ENCODE assay signal across 9 mouse cellular contexts in the genomic region with DNA sequence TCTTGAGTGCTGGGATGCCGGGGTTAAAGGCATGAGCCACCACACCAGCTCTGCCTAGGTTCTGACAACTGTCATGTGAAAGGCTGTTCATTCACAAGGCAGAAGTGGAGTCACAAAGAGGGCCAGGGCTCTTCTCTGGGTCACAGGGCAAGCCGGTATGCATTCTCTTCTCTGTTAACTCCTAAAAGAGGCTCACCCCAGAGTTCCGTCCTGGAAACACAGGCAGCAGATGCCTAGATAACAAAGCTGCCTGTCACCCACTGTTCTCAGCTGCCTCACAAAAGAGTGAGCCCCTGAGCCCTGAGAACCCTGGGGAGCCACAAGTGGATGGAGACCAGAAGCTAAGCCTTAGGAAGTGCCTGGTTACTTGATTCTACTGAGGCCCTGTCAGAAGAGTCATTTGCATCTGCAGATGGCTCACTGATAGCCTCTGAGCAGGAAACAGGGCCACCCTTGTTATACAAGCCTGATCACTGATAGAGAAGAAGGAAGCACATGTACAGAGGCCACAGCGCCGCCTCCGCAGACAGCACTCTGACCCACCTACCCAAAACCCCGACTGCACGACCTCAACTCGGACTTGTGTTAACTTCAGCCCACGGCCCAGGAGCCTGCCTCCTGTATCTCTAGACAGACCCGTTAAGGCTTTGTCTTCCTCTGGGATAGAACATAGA. TPM values are rescaled to one million over a fixed set of nuclear protein-coding genes. Genes with fewer than 3 reads are reported as not detected.
DNase-seq lines count a peak whose midpoint lies in the region; ATAC-seq and TF ChIP-seq lines count a peak whose summit lies in the region.
"Had no signal": no experiment of that assay in that cellular context is flagged by ENCODE, and none has a peak within 500 bp of the region (broad histone marks: within the 10 kb centered on the region; RNA-seq: fewer than 3 reads in every experiment).

No protein-coding gene starts in this region.

- peak; percentile 4 for DNase-seq in liver
- DNase-seq in liver, postnatal 0 days, result no peak
- DNase-seq in CD4-positive, CD25-positive, alpha-beta regulatory T cell, adult 2 months (ENCODE audit: low read depth, low spot score), result peak; percentile 64
- no peak for DNase-seq in frontal cortex, postnatal 14 days (ENCODE audit: low spot score in 2 of 2)
- DNase-seq in right cerebral cortex, adult 18-20 months, result no peak
- DNase-seq: lung, postnatal 14 days had no signal

- no peak for TF ChIP-seq CTCF in liver, postnatal 0 days (IDR thresholded peaks at IDR 0.05; ENCODE audit: low read depth)

- no peak overlapping the region for H3K4me3 ChIP-seq in liver, postnatal 0 days (ENCODE audit: low read depth, low read length)

- no peak overlapping the region for H3K9ac ChIP-seq in liver, postnatal 0 days (replicated peaks)

- H3K4me2 ChIP-seq in liver, postnatal 0 days (ENCODE audit: low read depth, low read length), result no peak overlapping the region

- H3K27ac ChIP-seq in liver, postnatal 0 days (ENCODE audit: low read depth), result no peak overlapping the region

- no peak for ATAC-seq in liver, postnatal 0 days
- peak; percentile 67 for ATAC-seq in activated CD4-positive, CD25-positive, alpha-beta regulatory T cell, adult 4 months
- ATAC-seq in megakaryocyte-erythroid progenitor cell, adult 5-6 weeks (replicated peaks; ENCODE audit: low FRiP score, low TSS enrichment, poor library complexity, severe bottlenecking), result peak; percentile 27

- no peaks in the 10 kb centered on the region for H3K9me3 ChIP-seq in liver, postnatal 0 days (ENCODE audit: low read length)

- no peaks in the 10 kb centered on the region for H3K4me1 ChIP-seq in liver, postnatal 0 days (ENCODE audit: insufficient read depth)

- no peaks in the 10 kb centered on the region for H3K27me3 ChIP-seq in liver, postnatal 0 days (ENCODE audit: insufficient read depth, low read length)

- TF ChIP-seq EP300 in liver, postnatal 0 days (IDR thresholded peaks at IDR 0.05; ENCODE audit: low read depth), result no peak

- no peaks in the 10 kb centered on the region for H3K36me3 ChIP-seq in liver, postnatal 0 days (replicated peaks; ENCODE audit: insufficient read depth, low read length)

- WGBS in liver, postnatal 0 days (ENCODE audit: insufficient replicate concordance), result 22% methylated on average over 11 of the region's 11 CpGs

RNA-seq across cellular contexts. Expression of a gene that starts 4.1 kb away (rescaled TPM):
- 0.05 TPM in 1 of 2 replicates, not detected in the other for polyA plus RNA-seq in liver, postnatal 0 days (2015; fragmentation: Nextera tagmentation; extraction: Ambion mirVana)
- polyA plus RNA-seq in activated CD4-positive, CD25-positive, alpha-beta regulatory T cell, adult 4 months (2017; shearing (Covaris generic)), result 1 to 10 TPM; 4.5 to 7.1 TPM
- not detected in 2 replicates for total RNA-seq in megakaryocyte-erythroid progenitor cell, adult 5-6 weeks (2014; fragmentation: Nextera tagmentation)
- 0.19 TPM in 1 of 2 replicates, not detected in the other for total RNA-seq in megakaryocyte-erythroid progenitor cell, adult 5-6 weeks (2017)
- total RNA-seq: left cerebral cortex, adult 18-20 months had no signal

RNA-seq across cellular contexts. Expression of a gene that starts 9.2 kb away (rescaled TPM):
- polyA plus RNA-seq in liver, postnatal 0 days (2015; fragmentation: Nextera tagmentation; extraction: Ambion mirVana), result 30.1 and 32.9 TPM in 2 replicates
- polyA plus RNA-seq in activated CD4-positive, CD25-positive, alpha-beta regulatory T cell, adult 4 months (2017; shearing (Covaris generic)), result 10 to 100 TPM; 70.5 to 73.4 TPM
- 44.9 and 56.4 TPM in 2 replicates for total RNA-seq in megakaryocyte-erythroid progenitor cell, adult 5-6 weeks (2014; fragmentation: Nextera tagmentation)
- total RNA-seq in megakaryocyte-erythroid progenitor cell, adult 5-6 weeks (2017), result 42.0 and 59.1 TPM in 2 replicates

RNA-seq across cellular contexts. Expression of a gene that starts 26.1 kb away (rescaled TPM):
- polyA plus RNA-seq in liver, postnatal 0 days (2015; fragmentation: Nextera tagmentation; extraction: Ambion mirVana), result 4.8 and 6.4 TPM in 2 replicates
- under 1 TPM in 1 of 2 experiments, not detected in 1; 0.49 TPM for polyA plus RNA-seq in activated CD4-positive, CD25-positive, alpha-beta regulatory T cell, adult 4 months (2017; shearing (Covaris generic))
- 0.87 TPM in 1 of 2 replicates, not detected in the other for total RNA-seq in megakaryocyte-erythroid progenitor cell, adult 5-6 weeks (2014; fragmentation: Nextera tagmentation)
- 0.76 TPM in 1 of 2 replicates, not detected in the other for total RNA-seq in megakaryocyte-erythroid progenitor cell, adult 5-6 weeks (2017)

RNA-seq across cellular contexts. Expression of a gene that starts 30.3 kb away (rescaled TPM):
- polyA plus RNA-seq in liver, postnatal 0 days (2015; fragmentation: Nextera tagmentation; extraction: Ambion mirVana), result 13.5 and 14.2 TPM in 2 replicates
- 10 to 100 TPM; 34.8 to 35.0 TPM for polyA plus RNA-seq in activated CD4-positive, CD25-positive, alpha-beta regulatory T cell, adult 4 months (2017; shearing (Covaris generic))
- total RNA-seq in megakaryocyte-erythroid progenitor cell, adult 5-6 weeks (2014; fragmentation: Nextera tagmentation), result 11.1 and 18.5 TPM in 2 replicates
- total RNA-seq in megakaryocyte-erythroid progenitor cell, adult 5-6 weeks (2017), result 8.9 and 10.8 TPM in 2 replicates

Comparison
In these comparisons a context has a peak if more than half of its experiments do, and no peak if none do; other contexts are left out.
1. DNase-seq: peak in liver (single experiment) and CD4-positive, CD25-positive, alpha-beta regulatory T cell, adult 2 months (single experiment); none in liver, postnatal 0 days (single experiment), frontal cortex, postnatal 14 days (0 of 2) and right cerebral cortex, adult 18-20 months (single experiment).